Mouse (Mus musculus) kidney, adult 2 months (tissue): Measurements from ENCODE around the gene Trim37.

ENCODE experiments used
- CTCF ChIP-seq: fragments of 200-500 bp; conservative IDR thresholded peaks from 2 replicates; pipeline ENCODE4 v1.5.1; 2011; ENCODE audit warnings: low read depth, mild to moderate bottlenecking, control low read depth, low read length, moderate library complexity, mixed read lengths; ENCODE audit not compliant: insufficient read depth, insufficient read length
- POLR2A ChIP-seq: fragments of 200-500 bp; IDR thresholded peaks from one replicate; pipeline ENCODE4 v1.6.1; 2011; ENCODE audit warnings: low read depth, low read length, control low read depth

GRCm38 (mm10) chr11:87257282-87257681, 130.4 kb downstream of the Trim37 start:
- no peak for TF ChIP-seq CTCF
- no peak for TF ChIP-seq POLR2A
